25 mouse cellular contexts compared by ENCODE assay signal in genomic region chrX:153927996-153928395, GRCm38 (mm10).
DNase-seq lines count a peak whose midpoint lies in the region; ATAC-seq lines count a peak whose summit lies in the region.
"Had no signal": no experiment of that assay in that cellular context is flagged by ENCODE, and none has a peak within 500 bp of the region (broad histone marks: within the 10 kb centered on the region; RNA-seq: fewer than 3 reads in every experiment).

No protein-coding gene starts in this region.

- peak; percentile 59 for ATAC-seq in frontal cortex, adult (ENCODE audit: low TSS enrichment)
- ATAC-seq in kidney, embryonic 14.5 days (ENCODE audit: low FRiP score, low TSS enrichment), result no peak
- ATAC-seq in common myeloid progenitor, adult 5-6 weeks (replicated peaks; ENCODE audit: low read depth, poor library complexity, severe bottlenecking), result peak; percentile 54; the same call in 1 of the 2 replicates
- 0 out of 2 replicates have a peak, but pooled peaks have one; percentile 34 for ATAC-seq in megakaryocyte progenitor cell, adult 5-6 weeks (replicated peaks; ENCODE audit: poor library complexity)
- ATAC-seq: activated CD4-positive, CD25-positive, alpha-beta regulatory T cell, adult 4 months; CD4-positive, CD25-positive, alpha-beta regulatory T cell, adult 4 months; forebrain, embryonic 13.5 days; forebrain, embryonic 15.5 days; Patski had no signal

- no peaks in the 10 kb centered on the region for H3K9me3 ChIP-seq in kidney, embryonic 14.5 days (ENCODE audit: control insufficient read depth, low read length)
- H3K9me3 ChIP-seq: embryonic facial prominence, embryonic 10.5 days; embryonic facial prominence, embryonic 12.5 days; forebrain, embryonic 13.5 days; forebrain, embryonic 15.5 days; G1E had no signal

- H3K4me2 ChIP-seq in kidney, embryonic 14.5 days (replicated peaks; ENCODE audit: low read depth, low read length), result no peak overlapping the region
- H3K4me2 ChIP-seq: embryonic facial prominence, embryonic 12.5 days; forebrain, embryonic 13.5 days; forebrain, embryonic 15.5 days had no signal

- H3K4me3 ChIP-seq in kidney, embryonic 14.5 days (ENCODE audit: low read length), result no peak overlapping the region
- H3K4me3 ChIP-seq: embryonic facial prominence, embryonic 10.5 days; embryonic facial prominence, embryonic 12.5 days; forebrain, embryonic 13.5 days; forebrain, embryonic 15.5 days had no signal

- no peaks in the 10 kb centered on the region for H3K36me3 ChIP-seq in kidney, embryonic 14.5 days (ENCODE audit: control insufficient read depth, insufficient read depth, low read length)
- H3K36me3 ChIP-seq: embryonic facial prominence, embryonic 10.5 days; embryonic facial prominence, embryonic 12.5 days; forebrain, embryonic 15.5 days; G1E had no signal

- DNase-seq in frontal cortex, postnatal 36 days (ENCODE audit: low spot score in 2 of 2), result no peak
- DNase-seq in kidney, adult 18-20 months, result peak; percentile 1
- no peak for DNase-seq in testis, postnatal 14 days (ENCODE audit: low spot score)
- DNase-seq: adrenal gland, adult 8-10 months; adrenal gland, postnatal 14 days; adrenal gland, postnatal 36 days; B cell, adult 2 months; cerebellum, adult 18-20 months; cerebellum, adult 8-10 months; cerebellum, adult 9-11 months; cerebellum, postnatal 14 days; cerebellum, postnatal 36 days had no signal

- no peaks in the 10 kb centered on the region for H3K27me3 ChIP-seq in kidney, embryonic 14.5 days (ENCODE audit: control insufficient read depth, insufficient read depth, low read length)
- H3K27me3 ChIP-seq: CH12.LX; embryonic facial prominence, embryonic 12.5 days; forebrain, embryonic 13.5 days; forebrain, embryonic 15.5 days; Patski had no signal

- no peak overlapping the region for H3K9ac ChIP-seq in kidney, embryonic 14.5 days (ENCODE audit: low read depth, low read length)
- H3K9ac ChIP-seq: embryonic facial prominence, embryonic 12.5 days; forebrain, embryonic 13.5 days; forebrain, embryonic 15.5 days had no signal

- H3K27ac ChIP-seq in kidney, embryonic 14.5 days (ENCODE audit: low read depth, low read length), result no peak overlapping the region
- H3K27ac ChIP-seq: embryonic facial prominence, embryonic 10.5 days; embryonic facial prominence, embryonic 12.5 days; forebrain, embryonic 13.5 days; forebrain, embryonic 15.5 days had no signal

- H3K4me1 ChIP-seq in kidney, embryonic 14.5 days (ENCODE audit: control insufficient read depth, insufficient read depth, low read length), result no peaks in the 10 kb centered on the region
- H3K4me1 ChIP-seq: embryonic facial prominence, embryonic 10.5 days; embryonic facial prominence, embryonic 12.5 days; forebrain, embryonic 13.5 days; forebrain, embryonic 15.5 days had no signal

- 81% methylated on average over 3 of the region's 3 CpGs for WGBS in kidney, embryonic 14.5 days
